Mouse (Mus musculus) T-helper 1 cell (primary cell): ENCODE results near the gene Apon.
"Not testable (repeated sequence)": the region's sequence is repeated elsewhere in the genome, so short reads cannot be mapped to it uniquely, and the experiment has no call there.

Experiments used
- in situ Hi-C: fragments of 300-600 bp; cut with MboI, MseI; formaldehyde crosslinking; loops from one replicate; pipeline ENCODE4 v1.15.1; 2025; ENCODE audit warnings: high pct_unique_total_duplicates

Apon gene

DNA sequence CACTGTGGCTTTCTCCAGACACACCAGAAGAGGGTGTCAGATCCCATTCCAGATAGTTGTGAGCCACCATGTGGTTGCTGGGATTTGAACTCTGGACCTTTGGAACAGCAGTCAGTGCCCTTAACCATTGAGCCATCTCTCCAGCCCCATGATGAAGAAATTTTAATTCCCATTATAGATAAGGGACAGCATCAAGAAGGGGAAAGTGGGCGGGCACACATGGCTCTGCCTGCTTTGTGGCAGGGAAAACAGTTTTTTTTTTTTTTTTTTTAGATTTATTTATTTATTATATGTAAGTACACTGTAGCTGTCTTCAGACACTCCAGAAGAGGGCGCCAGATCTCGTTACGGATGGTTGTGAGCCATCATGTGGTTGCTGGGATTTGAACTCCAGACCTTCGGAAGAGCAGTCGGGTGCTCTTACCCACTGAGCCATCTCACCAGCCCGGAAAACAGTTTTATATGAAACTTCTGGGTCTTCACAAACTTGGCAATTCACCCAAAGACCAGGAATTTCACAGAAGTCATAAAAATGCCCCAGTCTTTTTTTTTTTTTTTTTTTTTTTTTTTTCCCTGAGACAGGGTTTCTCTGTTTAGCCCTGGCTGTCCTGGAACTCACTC, 19.0 kb downstream of the Apon start:
- in situ Hi-C loops, result not testable (repeated sequence)

DNA sequence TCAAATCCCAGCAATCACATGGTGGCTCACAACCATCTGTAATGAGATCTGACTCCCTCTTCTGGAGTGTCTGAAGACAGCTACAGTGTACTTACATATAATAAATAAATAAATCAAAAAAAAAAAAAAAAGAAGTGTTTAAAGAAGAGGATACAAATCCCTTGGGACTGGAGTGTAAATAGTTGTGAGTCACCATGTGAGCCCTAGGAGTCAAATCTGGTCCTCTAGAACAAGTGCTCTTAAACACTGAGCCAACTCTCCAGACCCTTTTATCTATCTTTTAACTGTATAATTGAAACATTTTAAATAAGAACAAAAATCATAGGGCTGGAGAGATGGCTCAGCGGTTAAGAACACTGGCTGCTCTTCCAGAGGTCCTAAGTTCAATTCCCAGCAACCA, 21.5 kb downstream of the Apon start:
- in situ Hi-C loops, result not testable (repeated sequence)

- in situ Hi-C loops, result no loop called here
Observed at GRCm38 (mm10) chr10:128278158-128278557, 24.3 kb downstream of the Apon start.

- in situ Hi-C loops, result no loop called here
Observed at GRCm38 (mm10) chr10:128280943-128281342, 27.0 kb downstream of the Apon start.

GRCm38 (mm10) chr10:128281682-128282081, 27.8 kb downstream of the Apon start:
- in situ Hi-C loops, result no loop called here

DNA sequence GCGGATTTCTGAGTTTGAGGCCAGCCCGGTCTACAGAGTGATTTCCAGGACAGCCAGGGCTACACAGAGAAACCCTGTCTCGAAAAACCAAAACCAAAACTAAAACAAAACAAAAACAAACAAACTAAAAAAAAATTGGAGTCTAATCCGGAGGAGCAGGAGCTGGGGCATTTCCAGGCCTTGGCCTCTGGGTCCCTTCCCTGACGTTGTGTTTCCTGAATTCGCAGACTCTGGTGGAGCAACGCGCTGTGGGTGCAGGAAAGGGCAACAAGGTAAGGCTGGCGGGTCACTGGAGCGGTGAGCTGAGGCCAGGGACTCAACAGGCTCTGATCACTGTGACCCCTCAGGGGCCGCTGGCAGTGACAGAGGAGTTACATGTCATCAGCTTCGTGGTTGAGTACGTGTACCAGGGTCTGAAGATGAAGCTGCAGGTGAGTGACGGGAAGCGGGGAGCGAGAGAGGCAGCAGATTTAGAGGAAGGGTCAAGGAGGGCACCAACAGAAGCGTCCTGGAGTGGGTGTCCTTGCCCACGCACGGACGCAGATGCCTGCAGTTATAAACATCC, 29.1 kb downstream of the Apon start:
- in situ Hi-C loops, result no loop called here

- in situ Hi-C loops, result no loop called here
Observed at GRCm38 (mm10) chr10:128283604-128284579, 30.0 kb downstream of the Apon start.

- in situ Hi-C loops, result not testable (repeated sequence)
Observed at GRCm38 (mm10) chr10:128290594-128290993, 36.7 kb downstream of the Apon start.

GRCm38 (mm10) chr10:128296370-128297090, 42.6 kb downstream of the Apon start:
- in situ Hi-C loops, result no loop called here

- in situ Hi-C loops, result no loop called here
Observed at GRCm38 (mm10) chr10:128297221-128297620, 43.3 kb downstream of the Apon start.

GRCm38 (mm10) chr10:128297622-128298021, 43.7 kb downstream of the Apon start:
- in situ Hi-C loops, result no loop called here

DNA sequence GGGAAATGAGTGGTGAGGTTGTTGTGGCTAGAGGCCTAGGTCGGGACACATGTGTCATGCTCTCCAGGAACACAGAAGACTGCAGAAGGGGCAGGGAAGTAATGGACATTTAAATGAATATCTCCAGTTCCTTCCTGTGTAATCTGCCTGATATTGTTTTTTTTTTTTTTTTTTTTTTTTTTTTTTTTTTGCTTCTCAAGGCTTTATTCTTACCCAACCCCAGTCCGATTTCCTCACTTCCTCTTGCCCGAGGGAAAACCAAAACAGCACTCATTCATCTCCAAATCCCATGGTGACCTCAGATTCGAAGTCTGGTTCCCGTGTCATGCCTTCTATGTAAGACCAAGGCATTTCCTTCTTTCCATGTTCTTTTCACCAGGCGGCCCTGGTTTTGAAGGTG, 44.3 kb downstream of the Apon start:
- in situ Hi-C loops, result no loop called here

- in situ Hi-C loops, result no loop called here
Observed at GRCm38 (mm10) chr10:128298702-128299171, 44.8 kb downstream of the Apon start, which contains the start of gene Il23a. Il23a (minus strand) TSS chr10:128298752.

GRCm38 (mm10) chr10:128302357-128302756, 48.5 kb downstream of the Apon start:
- in situ Hi-C loops, result no loop called here

- in situ Hi-C loops, result no loop called here
Observed at GRCm38 (mm10) chr10:128302785-128303125, 48.9 kb downstream of the Apon start.

DNA sequence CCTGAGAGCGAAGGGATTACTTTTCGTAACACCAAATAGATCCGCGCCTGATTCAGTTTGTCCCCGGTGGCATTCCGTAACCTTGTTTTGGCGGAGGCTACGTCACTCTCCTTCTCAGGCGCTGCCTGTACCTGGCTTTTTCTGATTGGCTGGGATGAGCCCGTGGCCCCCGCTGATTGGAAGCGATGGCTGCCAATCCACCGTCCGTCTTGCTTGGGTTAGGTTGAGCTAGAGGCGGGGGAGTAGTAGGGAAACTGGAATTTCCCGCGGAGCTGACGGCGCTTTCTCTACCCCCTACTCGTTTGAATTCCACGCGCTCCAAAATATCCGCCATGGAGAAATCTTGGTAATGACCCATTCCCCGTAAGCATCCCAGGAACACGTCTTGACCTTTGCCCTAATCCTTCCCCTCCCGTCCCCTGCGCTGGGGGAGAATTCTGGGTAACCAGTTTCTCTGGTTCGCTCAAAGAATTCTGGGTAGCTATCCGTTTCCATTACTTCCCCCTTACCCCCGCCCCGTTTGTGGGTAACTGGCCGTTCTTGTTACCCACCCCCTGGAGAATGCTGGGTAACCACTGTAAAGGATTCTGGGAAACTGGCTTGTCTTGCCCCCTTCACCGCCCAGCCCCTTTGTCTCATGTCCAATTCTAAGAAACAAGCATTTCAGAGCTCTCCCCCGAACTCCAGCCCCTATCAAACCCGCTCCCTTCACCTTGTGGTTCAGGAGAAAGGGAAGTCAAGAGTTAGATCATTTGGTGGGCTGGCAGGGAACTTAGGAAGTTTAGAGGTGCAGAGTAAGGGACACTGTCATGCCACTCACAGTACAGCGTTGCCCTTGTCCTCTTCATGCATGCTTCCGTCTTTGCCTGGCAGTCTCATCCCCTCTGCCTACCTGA, 49.5 kb downstream of the Apon start, which contains the start of gene Pan2:
Pan2 (plus strand) TSS at position 210 of the 896 bp plus-strand sequence.
- in situ Hi-C loops, result no loop called here
